Mouse (Mus musculus) liver, embryonic 14.5 days (tissue): ENCODE measurements around the gene Srp14.

Experiments
- CTCF ChIP-seq: IDR thresholded peaks from 2 replicates; pipeline ENCODE4 v1.5.1; 2016; ENCODE audit warnings: antibody characterized with exemption, low read depth, control low read depth
- EP300 ChIP-seq: IDR thresholded peaks from 2 replicates; pipeline ENCODE4 v1.6.1; 2016; ENCODE audit warnings: antibody characterized with exemption, low read depth

DNA sequence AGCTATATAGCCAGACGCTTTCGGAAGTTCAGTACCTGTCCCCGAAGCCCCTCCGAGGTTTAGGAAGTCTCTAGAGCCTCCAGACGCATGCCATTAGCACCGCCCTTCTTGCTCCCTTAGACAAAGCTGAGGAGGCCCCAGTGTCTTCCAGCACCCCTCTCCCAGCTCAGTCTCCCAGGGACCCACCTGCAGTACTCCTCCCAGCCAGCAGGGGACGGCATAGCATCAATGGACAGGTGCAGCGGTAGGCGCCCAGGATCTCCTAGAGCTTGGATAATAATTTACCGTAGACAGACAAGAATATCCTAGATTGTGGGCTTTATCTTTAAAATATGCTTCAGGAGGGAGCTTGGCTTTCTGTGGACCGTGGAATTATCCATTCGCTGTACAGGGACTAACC is 7.4 kb upstream of the Srp14 start:
- TF ChIP-seq CTCF (peak; percentile 99), EP300 (no peak)
